ENCODE assay signal across 24 mouse cellular contexts in genomic region chr5:90052516-90052915, GRCm38 (mm10).
"Had no signal": no experiment of that assay in that cellular context is flagged by ENCODE, and none has a peak within 500 bp of the region (broad histone marks: within the 10 kb centered on the region; RNA-seq: fewer than 3 reads in every experiment).

No protein-coding gene starts in this region.

- H3K4me3 ChIP-seq: heart, adult 2 months; heart, embryonic 13.5 days; heart, embryonic 15.5 days; hindbrain, embryonic 13.5 days; kidney, embryonic 15.5 days; limb, embryonic 13.5 days; limb, embryonic 15.5 days had no signal

- ATAC-seq: hindbrain, postnatal 0 days; intestine, embryonic 16.5 days had no signal

- H3K9ac ChIP-seq: heart, embryonic 13.5 days; heart, embryonic 15.5 days; hindbrain, embryonic 13.5 days; kidney, embryonic 15.5 days; limb, embryonic 13.5 days; limb, embryonic 15.5 days had no signal

- DNase-seq: gastrocnemius, postnatal 14 days; gastrocnemius, postnatal 36 days; heart, adult 11 months; heart, adult 2 months; heart, postnatal 14 days; heart, postnatal 36 days; kidney, adult 11 months; kidney, adult 2 months; kidney, adult 9 months; kidney, postnatal 14 days; kidney, postnatal 36 days; layer of hippocampus, adult 9-11 months; layer of hippocampus, postnatal 36 days; left cerebral cortex, postnatal 4 days had no signal

- H3K4me2 ChIP-seq: heart, embryonic 11.5 days; heart, embryonic 13.5 days; heart, embryonic 15.5 days; hindbrain, embryonic 13.5 days; kidney, embryonic 15.5 days; limb, embryonic 13.5 days; limb, embryonic 15.5 days had no signal

- H3K27ac ChIP-seq: heart, adult 2 months; heart, embryonic 13.5 days; heart, embryonic 15.5 days; hindbrain, embryonic 13.5 days; hindbrain, postnatal 0 days; kidney, embryonic 15.5 days; kidney, postnatal 0 days; limb, embryonic 13.5 days; limb, embryonic 15.5 days had no signal

- H3K4me1 ChIP-seq: heart, embryonic 13.5 days; heart, embryonic 15.5 days; hindbrain, embryonic 13.5 days; kidney, embryonic 15.5 days; limb, embryonic 13.5 days; limb, embryonic 15.5 days had no signal

- H3K27me3 ChIP-seq: heart, embryonic 13.5 days; heart, embryonic 15.5 days; hindbrain, embryonic 13.5 days; kidney, embryonic 15.5 days; limb, embryonic 13.5 days; limb, embryonic 15.5 days had no signal

- H3K36me3 ChIP-seq: heart, embryonic 13.5 days; heart, embryonic 15.5 days; hindbrain, embryonic 13.5 days; kidney, embryonic 15.5 days; limb, embryonic 13.5 days; limb, embryonic 15.5 days had no signal

- H3K9me3 ChIP-seq: heart, embryonic 13.5 days; heart, embryonic 15.5 days; hindbrain, embryonic 13.5 days; kidney, embryonic 15.5 days; limb, embryonic 13.5 days; limb, embryonic 15.5 days had no signal
